Mouse (Mus musculus): ENCODE results near the gene Psmd2.
A peak's percentile ranks its signal among the peaks of the same experiment; 100 is the strongest.

Gene Psmd2

DNA sequence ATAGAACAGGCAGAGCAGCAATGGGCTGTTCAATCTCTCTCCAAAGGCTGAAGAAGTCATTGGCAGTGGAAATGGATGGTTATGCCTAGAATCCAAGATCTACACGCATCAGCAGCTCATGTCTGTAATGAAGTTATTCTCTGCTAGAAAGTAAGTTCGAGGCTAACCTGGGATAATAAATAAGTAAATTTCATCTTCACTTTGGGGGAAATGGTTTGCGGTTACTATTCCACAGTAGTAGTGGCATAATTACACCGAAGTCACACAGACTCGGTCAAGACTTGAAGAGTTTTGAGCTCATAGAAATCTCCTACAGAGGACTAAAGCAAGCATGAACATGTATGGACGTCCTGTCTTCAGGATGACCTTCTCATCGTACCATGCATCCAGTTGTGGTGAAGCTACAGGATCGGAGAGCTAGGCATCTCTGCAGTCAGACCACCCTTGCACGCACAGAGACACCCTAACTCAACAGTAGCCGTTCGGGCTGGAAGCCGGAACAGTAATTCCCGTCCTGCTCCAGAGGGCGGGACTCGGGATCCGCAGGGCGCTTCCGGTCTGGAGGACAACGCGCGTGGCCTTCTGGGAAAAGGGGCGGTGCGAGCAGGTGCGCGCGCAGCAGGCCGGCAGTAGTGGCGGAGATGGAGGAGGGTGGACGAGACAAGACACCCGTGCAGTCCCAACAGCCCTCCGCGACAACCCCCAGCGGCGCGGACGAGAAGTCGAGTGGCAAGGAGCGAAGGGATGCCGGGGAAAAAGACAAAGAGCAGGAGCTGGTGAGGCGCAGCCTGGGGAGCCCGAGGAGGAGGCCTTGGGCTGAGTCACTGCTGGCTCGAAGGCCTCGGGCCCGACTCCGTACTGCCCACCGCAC is at the start of gene Psmd2:
Psmd2 (plus strand) TSS at position 577 of the 871 bp plus-strand sequence.
- peak; percentile 95 for DNase-seq (ENCODE audit: low spot score)

DNA sequence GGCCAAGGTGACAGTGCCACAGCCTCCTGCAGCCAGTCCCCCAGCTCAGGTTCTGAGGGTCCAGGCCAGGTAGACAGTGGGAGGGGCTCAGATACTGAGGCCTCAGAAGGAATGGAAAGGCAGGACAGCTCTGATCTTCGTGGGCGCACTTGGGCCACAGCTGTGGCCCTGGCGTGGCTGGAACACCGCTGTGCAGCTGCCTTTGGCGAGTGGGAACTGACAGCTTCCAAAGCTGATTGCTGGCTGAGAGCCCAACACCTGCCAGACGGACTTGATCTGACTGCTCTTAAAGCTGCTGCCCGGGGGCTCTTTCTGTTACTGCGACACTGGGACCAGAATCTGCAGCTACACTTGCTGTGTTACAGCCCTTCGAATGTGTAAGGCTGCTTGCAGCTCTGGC is 46.7 kb upstream of the Psmd2 start:
- no peak for DNase-seq (ENCODE audit: low spot score)

DNA sequence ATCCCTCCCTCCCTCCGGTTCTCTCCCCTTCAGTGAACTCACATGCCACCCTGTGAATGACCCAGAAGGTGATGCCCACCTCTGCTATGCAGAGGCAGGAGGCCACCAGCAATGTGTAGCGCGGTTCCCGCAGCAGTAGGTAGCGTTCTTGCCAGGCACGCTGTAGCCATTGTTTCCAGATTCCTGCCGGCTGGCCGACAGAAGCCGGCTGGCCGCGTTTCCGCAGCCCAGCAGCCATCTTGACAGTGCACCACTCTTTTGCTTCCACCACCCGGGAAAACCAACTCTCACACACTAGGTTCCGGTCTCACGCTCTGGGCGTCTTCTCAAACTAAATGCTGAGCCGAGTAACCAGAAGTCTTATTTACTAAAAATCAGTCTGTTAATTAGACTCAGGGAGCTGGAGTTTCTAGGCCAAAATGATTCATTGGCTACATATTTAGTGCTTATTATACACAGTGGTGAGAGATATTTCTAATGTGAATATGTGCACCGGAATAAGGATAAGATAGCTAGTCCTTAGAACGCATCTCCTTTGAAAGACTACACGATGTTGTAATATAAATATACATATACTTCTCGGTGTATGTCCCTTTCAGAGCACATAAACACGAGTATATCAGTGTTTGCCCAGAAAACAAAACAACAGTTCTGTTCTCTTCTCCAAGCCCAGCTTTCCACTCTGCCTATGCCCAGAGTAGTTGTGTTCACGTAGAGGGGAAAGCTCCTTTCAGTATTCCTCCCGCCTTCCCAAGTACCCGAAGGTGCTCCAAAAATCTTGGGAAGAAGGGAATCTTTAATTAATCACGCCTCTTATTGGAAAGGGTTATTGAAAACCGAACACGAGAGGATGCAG is 40.7 kb upstream of the Psmd2 start:
- peak; percentile 56 for DNase-seq (ENCODE audit: low spot score)

DNA sequence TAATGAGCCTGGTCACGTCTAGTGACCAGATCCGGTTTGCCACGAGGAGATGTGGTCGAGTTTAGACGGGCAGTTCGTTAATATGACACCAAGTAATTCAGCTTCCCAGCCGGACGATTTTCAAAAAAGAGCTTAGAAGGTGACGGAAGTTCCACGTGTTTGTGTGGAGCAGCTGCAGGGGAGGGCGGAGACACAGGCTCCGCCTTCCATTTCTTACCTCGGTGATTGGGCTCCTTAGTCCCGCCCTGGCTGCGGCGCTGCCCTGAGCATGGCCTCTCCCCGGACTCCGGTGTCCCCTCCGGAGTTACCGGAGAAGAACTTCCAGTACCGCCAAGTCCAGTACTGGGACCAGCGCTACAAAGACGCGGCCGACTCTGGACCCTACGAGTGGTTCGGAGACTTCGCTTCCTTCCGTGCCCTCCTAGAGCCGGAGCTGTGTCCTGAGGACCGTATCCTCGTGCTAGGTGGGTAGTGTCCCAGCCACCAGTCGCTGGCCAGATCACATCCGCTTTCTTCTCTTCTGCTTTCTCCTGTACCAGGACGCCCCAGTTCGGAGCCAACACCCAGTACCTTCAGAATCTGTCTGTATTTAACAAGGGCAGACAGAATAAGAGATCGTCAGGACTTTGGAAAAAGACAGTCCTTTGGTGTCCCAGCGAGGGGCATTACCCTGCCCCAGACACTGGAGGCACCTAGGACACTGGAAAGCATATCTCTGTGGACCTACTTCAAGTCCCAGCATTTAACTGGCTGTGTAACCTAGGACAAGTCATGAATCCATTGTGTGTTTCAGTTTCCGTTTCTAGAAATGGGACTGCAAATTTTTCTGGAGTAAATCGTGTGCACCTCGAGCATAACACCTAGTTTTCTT is 39.9 kb upstream of the Psmd2 start, which contains the start of the genes Eef1akmt4, Gm49333 and Alg3:
Eef1akmt4 (plus strand) TSS at position 237 of the 871 bp plus-strand sequence.
Gm49333 (plus strand) TSS at position 254 of the 871 bp plus-strand sequence.
Alg3 (minus strand) TSS at position 379 of the 871 bp plus-strand sequence.
- peak; percentile 57 for DNase-seq (ENCODE audit: low spot score)

DNA sequence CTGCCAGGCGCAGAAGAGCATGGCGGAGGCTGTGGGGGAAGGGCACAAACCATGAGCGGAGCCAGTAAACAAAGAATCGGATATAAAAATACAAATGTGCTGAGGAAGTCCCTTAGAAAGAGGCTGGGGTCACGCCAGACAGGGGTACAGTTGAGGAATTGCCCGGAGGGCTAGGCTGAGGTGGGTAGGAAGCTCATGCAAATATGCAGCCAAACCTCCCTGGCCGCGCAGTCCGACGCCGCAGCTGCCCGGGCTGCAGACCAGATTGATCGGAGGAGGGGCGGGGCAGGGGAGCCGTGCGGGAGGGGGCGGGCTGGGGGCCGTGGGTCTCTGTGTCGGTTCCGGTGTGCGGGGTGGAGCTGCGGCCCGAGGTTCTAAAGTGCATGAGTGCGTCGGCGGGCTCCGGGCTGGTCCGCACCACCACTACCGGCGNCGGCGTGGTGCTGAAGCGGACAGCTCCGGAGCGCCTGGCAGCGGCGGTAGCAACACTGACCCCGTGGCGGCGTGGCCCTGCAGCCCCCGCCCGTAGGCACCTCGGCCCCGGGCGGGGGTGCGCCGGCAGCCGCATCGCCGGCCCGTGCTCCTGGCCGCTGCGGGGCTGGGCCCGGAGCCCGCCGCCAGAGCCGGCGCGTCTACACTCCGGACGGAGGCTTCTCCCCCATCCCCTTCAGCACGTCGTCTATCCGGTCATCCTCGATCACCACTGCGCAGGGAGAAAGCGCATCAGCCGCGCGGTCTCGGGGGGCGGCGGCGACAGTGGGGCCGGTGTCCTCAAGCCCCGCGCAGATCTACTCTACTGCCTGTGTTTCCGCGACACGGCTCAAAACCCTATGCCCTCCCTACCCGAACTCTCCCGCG is 31.7 kb upstream of the Psmd2 start:
- no peak for DNase-seq (ENCODE audit: low spot score)

DNA sequence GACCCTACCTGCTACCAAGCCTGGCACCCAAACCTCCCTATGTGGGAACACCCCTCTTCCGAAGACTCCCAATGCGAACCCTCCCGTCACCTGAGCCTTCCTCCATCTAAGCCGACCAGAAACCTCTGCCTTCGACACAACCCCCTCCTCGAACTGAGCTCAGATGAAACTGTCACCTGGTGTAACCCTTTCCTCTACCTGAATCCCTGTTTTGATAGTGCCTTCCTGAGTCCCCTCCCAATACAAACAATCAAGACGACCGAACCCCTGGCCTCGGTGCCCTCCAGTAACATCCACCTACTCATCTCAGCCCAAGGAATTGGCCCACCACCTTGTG is 31.1 kb upstream of the Psmd2 start:
- DNase-seq (ENCODE audit: low spot score), result no peak

DNA sequence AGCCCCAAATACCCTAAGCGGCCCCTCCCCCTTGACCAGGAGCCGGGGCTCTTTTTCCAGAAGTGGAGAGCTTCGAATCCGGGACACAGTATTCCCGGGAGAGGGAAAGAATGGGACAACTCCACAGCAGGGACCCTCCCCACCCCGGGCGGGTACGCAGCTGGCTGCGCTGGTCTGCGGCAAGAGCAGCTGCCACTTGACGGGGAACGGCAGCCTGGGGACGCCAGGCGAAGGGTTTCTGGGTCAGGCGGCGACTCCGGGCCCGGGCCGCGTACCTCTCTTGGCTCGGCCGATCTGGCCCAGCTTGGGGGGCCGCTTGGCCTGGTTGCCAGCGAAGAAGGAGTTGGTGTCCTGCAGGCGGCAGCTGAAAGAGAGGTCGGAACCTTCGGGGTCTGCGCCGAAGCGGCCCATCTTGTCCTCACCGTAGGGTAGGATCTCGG is 30.7 kb upstream of the Psmd2 start:
- no peak for DNase-seq (ENCODE audit: low spot score)

DNA sequence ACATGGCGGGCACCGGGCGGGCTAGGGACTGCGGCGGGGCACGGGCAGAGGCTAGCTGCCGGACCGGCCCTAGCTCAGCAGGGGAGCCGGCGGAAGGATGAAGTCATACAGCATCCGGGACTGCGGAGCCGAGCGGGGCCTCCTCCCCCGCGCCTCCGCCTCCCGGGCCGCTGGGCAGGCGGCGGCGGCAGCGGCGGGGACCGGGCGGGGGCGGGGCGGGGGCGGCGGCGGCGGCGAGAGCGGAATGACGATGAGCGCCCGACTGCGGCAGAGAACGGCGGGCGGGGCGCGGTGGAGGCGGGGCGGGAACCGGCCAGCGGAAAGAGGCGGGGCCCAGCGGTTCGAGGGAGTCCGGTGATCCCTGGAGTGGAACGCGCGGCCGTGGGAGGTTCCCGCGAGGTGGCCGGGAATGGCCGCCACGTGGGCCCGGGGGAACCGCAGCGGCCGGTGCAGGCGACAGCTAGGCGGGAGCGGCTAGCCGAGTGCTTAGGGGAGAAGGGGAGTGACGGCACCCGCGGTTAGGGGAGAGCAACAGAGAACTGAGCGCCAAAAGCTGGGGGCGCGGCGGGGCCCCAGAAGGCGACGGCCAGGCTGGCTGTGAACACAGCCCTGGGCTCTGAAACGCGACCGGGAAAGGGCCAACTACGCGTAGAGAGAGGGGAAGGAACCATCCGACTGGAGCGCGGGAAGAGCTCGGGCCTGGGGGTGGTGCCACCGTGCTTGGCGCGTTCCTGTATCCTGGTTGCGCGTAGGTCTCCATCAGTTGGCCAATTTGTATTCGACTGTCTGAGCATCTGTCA is 30.1 kb upstream of the Psmd2 start, which contains the start of gene Camk2n2:
Camk2n2 (minus strand) TSS at position 97 of the 800 bp plus-strand sequence.
- DNase-seq (ENCODE audit: low spot score), result peak; percentile 21

DNA sequence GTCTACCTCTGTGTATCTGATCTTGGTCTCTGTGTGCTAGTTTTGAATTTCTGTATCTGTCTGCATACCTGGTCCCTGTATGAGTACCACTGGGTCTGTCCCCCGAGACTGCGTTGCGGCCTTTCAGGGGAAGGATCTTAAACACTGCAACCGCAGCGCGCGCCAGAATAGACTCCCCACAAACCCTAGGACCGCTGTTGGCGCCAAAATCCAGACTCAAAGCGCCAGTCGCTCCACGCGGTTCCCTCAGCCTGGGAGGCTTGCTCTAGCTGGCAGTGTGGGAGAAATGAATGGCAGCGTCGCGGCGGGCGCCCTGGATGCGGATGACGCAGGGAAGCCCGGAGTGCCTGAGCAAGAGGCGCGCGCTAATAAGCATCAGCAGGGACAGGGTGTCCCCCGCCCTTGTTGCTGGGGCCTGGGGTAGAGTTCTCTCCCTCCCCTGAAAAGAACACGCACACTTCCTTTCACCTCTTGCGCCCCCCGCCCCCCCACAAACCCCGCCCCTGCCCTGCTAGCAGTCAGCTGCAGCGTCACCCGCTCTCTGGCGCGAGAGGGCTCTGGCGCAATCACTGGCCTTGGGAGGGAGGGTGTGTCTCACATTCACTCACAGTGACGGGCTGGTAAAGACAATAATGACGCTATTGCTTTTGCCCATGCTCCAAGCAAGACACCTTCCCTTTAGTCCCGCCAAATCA is 29.3 kb upstream of the Psmd2 start:
- DNase-seq (ENCODE audit: low spot score), result no peak

DNA sequence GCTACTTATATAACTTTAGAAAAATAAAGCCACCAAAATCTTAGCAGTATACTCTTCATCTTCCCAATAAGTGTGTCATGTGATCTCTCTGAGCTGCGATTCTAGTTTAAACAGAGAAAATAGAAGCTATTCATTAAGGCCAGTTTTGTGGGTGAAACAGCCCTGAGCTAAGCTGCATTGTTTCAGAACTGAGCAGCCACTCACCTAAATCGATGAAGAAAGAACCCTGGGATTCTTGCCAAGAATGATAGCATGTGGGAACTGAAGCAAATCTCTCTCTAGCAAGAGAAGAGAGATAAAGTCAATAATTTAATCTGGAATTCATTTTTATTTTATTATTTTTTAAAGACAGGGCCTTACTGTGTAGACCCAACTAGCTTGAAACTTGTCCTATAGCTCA is 28.2 kb upstream of the Psmd2 start:
- DNase-seq (ENCODE audit: low spot score), result no peak

DNA sequence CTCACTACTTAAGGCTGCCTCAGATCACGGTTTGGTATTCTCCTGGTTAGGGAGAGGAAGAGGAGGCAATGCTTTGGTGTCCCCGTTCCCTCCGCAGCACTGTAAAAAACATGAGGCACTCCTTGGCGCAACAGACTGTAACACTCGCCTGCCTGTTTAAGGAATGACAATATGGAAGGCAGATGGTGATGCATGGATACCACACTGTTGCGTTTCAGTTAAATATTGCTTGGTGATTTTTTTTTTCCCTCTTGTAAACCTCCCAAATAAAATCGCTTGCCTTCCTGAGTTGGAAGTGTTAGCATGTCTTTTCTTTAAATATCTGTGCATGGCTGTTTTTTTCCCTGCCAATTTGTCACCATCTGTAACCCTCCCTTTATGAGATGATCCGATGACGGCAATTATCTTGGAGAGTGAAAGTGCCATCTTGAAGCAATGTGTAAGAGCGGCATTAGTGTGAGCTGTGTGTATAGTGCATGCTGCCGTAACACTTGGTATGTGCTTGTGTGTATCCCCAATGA is 22.5 kb upstream of the Psmd2 start:
- DNase-seq (ENCODE audit: low spot score), result no peak

DNA sequence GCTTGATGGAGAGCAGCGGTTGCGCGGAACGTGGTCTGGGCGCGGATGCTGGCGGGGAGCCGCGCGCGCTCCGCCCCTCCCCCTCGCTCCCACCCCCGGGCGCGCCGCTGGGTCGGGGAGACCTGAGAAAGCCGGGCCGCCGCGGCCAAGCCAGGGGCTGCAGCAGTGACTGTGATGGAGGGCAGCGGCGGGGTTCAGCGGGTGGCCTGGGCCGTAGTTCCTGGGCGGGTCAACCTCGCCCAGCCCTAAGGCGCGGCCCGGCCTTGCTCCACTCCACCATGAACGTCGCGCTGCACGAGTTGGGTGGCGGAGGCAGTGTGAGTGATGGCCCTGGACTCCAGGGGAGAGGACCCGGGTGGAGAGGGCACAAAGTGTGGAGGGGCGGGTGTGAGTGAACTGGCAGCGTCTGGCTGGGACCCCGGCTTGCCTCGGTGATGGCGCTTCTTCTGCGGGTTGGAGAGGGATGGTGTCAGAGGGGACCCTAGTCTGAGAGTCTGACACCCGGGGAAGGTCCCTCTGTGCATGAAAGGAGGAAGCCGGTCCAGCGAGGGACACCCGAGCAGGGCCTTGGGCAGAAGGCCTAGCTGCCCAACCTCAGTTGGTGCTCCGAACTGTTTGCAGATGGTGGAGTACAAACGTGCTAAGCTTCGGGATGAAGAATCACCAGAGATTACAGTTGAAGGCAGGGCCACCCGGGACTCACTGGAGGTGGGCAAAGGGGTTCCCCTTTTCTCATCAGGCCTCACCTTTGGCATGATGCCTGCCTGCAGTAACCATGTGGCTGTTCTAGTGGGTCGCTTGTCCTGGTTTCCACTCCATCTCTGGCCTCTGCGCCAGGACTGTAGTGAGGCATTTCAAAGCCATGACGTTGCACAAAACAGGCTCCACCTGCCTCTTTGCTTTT is 21.5 kb upstream of the Psmd2 start, which contains the start of gene Ece2:
Ece2 (plus strand) TSS at position 98 of the 904 bp plus-strand sequence.
- no peak for DNase-seq (ENCODE audit: low spot score)

DNA sequence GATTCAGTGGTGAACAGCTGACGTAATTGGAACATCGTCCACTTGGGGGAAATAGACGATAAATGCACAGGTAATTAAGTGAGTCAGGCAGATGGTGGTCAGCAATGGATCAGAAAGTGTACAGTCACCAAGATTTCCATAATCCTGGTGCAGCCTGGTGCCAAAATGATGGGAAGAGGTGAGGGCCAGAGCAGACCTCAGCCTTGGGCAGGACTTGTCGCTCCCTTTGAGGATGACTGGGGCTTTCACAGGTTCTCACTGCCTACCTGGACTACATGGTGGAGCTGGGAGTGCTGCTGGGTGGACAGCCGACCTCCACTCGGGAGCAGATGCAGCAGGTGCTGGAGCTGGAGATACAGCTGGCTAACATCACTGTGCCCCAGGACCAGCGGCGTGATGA is 14.0 kb upstream of the Psmd2 start:
- no peak for DNase-seq (ENCODE audit: low spot score)

DNA sequence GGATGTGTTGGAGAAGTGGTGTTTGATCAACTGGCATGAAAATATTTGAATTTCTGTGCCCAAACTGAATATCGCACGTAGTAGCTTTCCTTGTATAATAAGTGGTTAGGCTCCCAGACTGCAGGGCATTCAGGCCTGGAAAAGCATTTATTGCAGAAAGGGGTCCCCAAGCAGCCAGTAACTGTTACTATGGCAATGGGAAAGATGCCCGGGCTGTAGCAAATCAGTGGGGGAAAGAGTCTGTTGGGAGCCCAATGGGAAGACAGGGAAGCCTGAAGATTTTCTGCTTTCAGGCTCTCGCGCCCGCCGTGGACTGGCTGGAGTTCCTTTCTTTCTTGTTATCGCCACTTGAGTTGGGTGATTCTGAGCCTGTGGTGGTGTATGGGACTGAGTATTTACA is 13.1 kb upstream of the Psmd2 start:
- no peak for DNase-seq (ENCODE audit: low spot score)

DNA sequence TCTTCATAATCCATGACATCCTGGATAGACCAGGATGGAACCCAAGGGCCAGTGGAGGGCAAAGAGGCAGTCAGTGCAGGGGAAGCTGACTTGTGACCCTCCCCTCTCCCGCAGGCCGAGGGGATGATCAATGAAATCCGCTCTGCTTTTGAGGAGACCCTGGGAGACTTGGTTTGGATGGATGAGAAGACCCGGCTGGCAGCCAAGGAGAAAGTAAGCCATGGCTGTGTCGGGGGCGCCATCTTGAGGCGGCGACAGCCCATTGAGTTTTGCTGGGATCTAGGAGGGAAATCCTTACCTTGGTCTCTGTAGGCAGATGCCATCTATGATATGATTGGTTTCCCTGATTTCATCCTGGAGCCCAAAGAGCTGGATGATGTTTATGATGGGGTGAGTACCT is 9.3 kb upstream of the Psmd2 start:
- DNase-seq (ENCODE audit: low spot score), result peak; percentile 32

DNA sequence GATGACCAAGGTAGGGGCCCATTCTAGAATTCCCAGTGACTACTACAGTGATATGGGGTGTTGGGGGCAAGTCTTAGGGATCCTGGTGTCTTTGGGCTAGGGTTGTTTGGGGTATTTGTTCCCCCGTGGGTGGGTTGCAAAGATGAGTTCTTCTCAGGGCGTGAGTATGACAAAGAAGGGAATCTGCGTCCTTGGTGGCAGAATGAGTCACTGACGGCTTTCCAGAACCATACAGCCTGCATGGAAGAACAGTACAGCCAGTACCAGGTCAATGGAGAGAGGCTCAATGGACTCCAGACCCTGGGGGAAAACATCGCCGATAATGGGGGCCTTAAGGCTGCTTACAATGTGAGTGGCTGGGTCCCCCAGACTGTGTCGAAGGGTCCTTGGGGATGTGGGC is 7.5 kb upstream of the Psmd2 start:
- no peak for DNase-seq (ENCODE audit: low spot score)

DNA sequence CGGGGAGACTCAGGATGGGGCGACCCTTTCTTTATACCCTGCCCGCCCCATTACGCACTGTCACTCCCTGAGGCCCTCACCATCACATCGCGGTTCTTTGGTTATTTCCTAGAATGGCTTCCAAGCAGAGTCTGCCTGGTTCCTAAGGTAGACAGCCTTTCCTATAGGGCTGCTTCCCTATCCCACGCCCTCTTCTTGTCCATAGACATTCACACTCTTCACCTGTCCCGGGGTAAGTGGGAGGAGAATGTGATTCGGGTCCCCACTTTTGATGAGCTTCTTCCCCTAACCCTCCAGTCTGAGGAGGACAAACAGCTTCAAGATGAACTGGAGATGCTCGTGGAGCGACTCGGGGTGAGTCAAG is 477 bp downstream of the Psmd2 start:
- DNase-seq (ENCODE audit: low spot score), result no peak

DNA sequence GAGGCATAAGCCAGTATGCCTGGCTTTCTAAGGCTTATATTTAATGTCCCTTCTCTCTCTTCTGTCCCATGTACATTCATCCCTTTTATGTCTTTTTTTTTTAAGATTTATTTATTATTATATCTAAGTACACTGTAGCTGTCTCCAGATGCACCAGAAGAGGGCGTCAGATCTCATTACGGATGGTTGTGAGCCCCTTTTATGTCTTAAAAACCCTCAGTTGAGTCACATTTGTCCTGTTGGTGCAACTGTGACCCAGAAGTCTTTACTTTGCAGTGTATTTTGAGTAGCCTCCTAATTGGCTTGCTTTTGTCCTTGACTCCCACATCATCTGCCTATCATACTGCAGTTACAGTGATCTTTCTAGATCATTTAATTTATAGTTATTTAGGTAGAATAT is 1.9 kb downstream of the Psmd2 start:
- no peak for DNase-seq (ENCODE audit: low spot score)
